23 mouse cellular contexts compared by ENCODE assay signal in genomic region chr6:136669274-136669673, GRCm38 (mm10). TPM values are rescaled to one million over a fixed set of nuclear protein-coding genes. Genes with fewer than 3 reads are reported as not detected.
DNase-seq lines count a peak whose midpoint lies in the region; ATAC-seq and TF ChIP-seq lines count a peak whose summit lies in the region.
"Had no signal": no experiment of that assay in that cellular context is flagged by ENCODE, and none has a peak within 500 bp of the region (broad histone marks: within the 10 kb centered on the region; RNA-seq: fewer than 3 reads in every experiment).

No protein-coding gene starts in this region.

- H3K4me1 ChIP-seq in intestine, postnatal 0 days (replicated peaks; ENCODE audit: control insufficient read depth, insufficient read depth, low read length), result no peaks in the 10 kb centered on the region
- H3K4me1 ChIP-seq in intestine, embryonic 15.5 days (replicated peaks), result no peaks in the 10 kb centered on the region; the same call in 1 of the 2 replicates
- peaks cover 7% of the 10 kb centered on the region for H3K4me1 ChIP-seq in stomach, embryonic 16.5 days (ENCODE audit: control insufficient read depth, insufficient read depth, low read length)
- H3K4me1 ChIP-seq: forebrain, embryonic 10.5 days; forebrain, embryonic 13.5 days had no signal

- TF ChIP-seq CTCF in intestine, postnatal 0 days (IDR thresholded peaks at IDR 0.05; ENCODE audit: low read depth), result no peak

- ATAC-seq in intestine, postnatal 0 days, result 0 out of 2 replicates have a peak, but pooled peaks have one; percentile 27
- ATAC-seq in intestine, embryonic 15.5 days, result no peak
- no peak for ATAC-seq in stomach, embryonic 16.5 days (ENCODE audit: insufficient read depth, low FRiP score)
- ATAC-seq: forebrain, embryonic 13.5 days; forebrain, embryonic 16.5 days; hindbrain, postnatal 0 days had no signal

- no peak overlapping the region for H3K4me3 ChIP-seq in intestine, postnatal 0 days (ENCODE audit: low read depth, low read length)
- no peak overlapping the region for H3K4me3 ChIP-seq in intestine, embryonic 15.5 days (replicated peaks)
- H3K4me3 ChIP-seq in stomach, embryonic 16.5 days (replicated peaks; ENCODE audit: low read length), result no peak overlapping the region
- H3K4me3 ChIP-seq: forebrain, embryonic 10.5 days; forebrain, embryonic 13.5 days; heart, adult 2 months; heart, embryonic 10.5 days; heart, embryonic 13.5 days had no signal

- WGBS in intestine, postnatal 0 days, result 66% methylated on average over 5 of the region's 5 CpGs
- 61% methylated on average over 5 of the region's 5 CpGs for WGBS in intestine, embryonic 15.5 days
- WGBS in stomach, embryonic 16.5 days, result 59% methylated on average over 5 of the region's 5 CpGs

- peak; percentile 78 for DNase-seq in R1 (ENCODE audit: low read depth, low spot score)
- DNase-seq in right cerebral cortex, postnatal 4 days, result no peak
- no peak for DNase-seq in spleen, postnatal 4 days (ENCODE audit: low spot score in 2 of 2)
- DNase-seq: adrenal gland, postnatal 10 days; adrenal gland, postnatal 36 days; cerebellum, adult 18-20 months; cerebellum, adult 9-10 months; cerebellum, postnatal 14 days; gastrocnemius, postnatal 10 days; gastrocnemius, postnatal 36 days; heart, adult 2 months; heart, postnatal 14 days; heart, postnatal 4 days had no signal

- no peaks in the 10 kb centered on the region for H3K9me3 ChIP-seq in intestine, postnatal 0 days (ENCODE audit: control insufficient read depth)
- H3K9me3 ChIP-seq in intestine, embryonic 15.5 days, result no peaks in the 10 kb centered on the region
- no peaks in the 10 kb centered on the region for H3K9me3 ChIP-seq in stomach, embryonic 16.5 days (replicated peaks; ENCODE audit: control insufficient read depth, low read length)
- H3K9me3 ChIP-seq: forebrain, embryonic 13.5 days had no signal

- no peak overlapping the region for H3K4me2 ChIP-seq in intestine, postnatal 0 days (replicated peaks; ENCODE audit: low read depth)
- H3K4me2 ChIP-seq in intestine, embryonic 15.5 days (replicated peaks), result no peak overlapping the region
- H3K4me2 ChIP-seq in stomach, embryonic 16.5 days (ENCODE audit: low read depth, low read length), result no peak overlapping the region
- H3K4me2 ChIP-seq: forebrain, embryonic 13.5 days; heart, embryonic 13.5 days; hindbrain, embryonic 14.5 days had no signal

- H3K36me3 ChIP-seq in intestine, postnatal 0 days (ENCODE audit: control insufficient read depth, insufficient read depth), result no peaks in the 10 kb centered on the region
- H3K36me3 ChIP-seq in intestine, embryonic 15.5 days, result no peaks in the 10 kb centered on the region
- no peaks in the 10 kb centered on the region for H3K36me3 ChIP-seq in stomach, embryonic 16.5 days (ENCODE audit: control insufficient read depth, insufficient read depth, low read length)
- H3K36me3 ChIP-seq: forebrain, embryonic 10.5 days; heart, embryonic 10.5 days; heart, embryonic 13.5 days had no signal

- H3K27ac ChIP-seq in intestine, postnatal 0 days (ENCODE audit: low read depth, low read length), result no peak overlapping the region
- H3K27ac ChIP-seq in intestine, embryonic 15.5 days, result no peak overlapping the region
- peak overlapping the region; percentile 35; the same call in 1 of the 2 replicates for H3K27ac ChIP-seq in stomach, embryonic 16.5 days (ENCODE audit: low read length)
- H3K27ac ChIP-seq: forebrain, embryonic 10.5 days; forebrain, embryonic 13.5 days; heart, adult 2 months; hindbrain, embryonic 14.5 days; hindbrain, postnatal 0 days had no signal

- H3K9ac ChIP-seq in intestine, postnatal 0 days (ENCODE audit: low read depth, low read length), result no peak overlapping the region
- no peak overlapping the region for H3K9ac ChIP-seq in intestine, embryonic 15.5 days
- H3K9ac ChIP-seq in stomach, embryonic 16.5 days (ENCODE audit: low read length), result no peak overlapping the region
- H3K9ac ChIP-seq: forebrain, embryonic 13.5 days; heart, embryonic 13.5 days; hindbrain, embryonic 14.5 days had no signal

- no peaks in the 10 kb centered on the region for H3K27me3 ChIP-seq in intestine, postnatal 0 days (replicated peaks; ENCODE audit: control insufficient read depth, insufficient read depth, low read length)
- no peaks in the 10 kb centered on the region for H3K27me3 ChIP-seq in intestine, embryonic 15.5 days (replicated peaks)
- H3K27me3 ChIP-seq in stomach, embryonic 16.5 days (ENCODE audit: control insufficient read depth, insufficient read depth, low read length), result no peaks in the 10 kb centered on the region
- H3K27me3 ChIP-seq: forebrain, embryonic 13.5 days; heart, embryonic 13.5 days had no signal

RNA-seq across cellular contexts. Expression of gene Plbd1, which starts 7.5 kb away (rescaled TPM):
- polyA plus RNA-seq in intestine, postnatal 0 days (2015; fragmentation: Nextera tagmentation; extraction: Ambion mirVana), result 108 and 116 TPM in 2 replicates
- polyA plus RNA-seq in intestine, embryonic 15.5 days (2015; fragmentation: Nextera tagmentation; extraction: Ambion mirVana), result 16.6 and 20.3 TPM in 2 replicates
- 32.8 and 37.3 TPM in 2 replicates for polyA plus RNA-seq in stomach, embryonic 16.5 days (2015; fragmentation: Nextera tagmentation; extraction: Ambion mirVana)
